Mouse (Mus musculus) bone marrow macrophage, adult 2 months (primary cell): ENCODE measurements around the gene Aff3. TPM values are rescaled to one million over a fixed set of nuclear protein-coding genes. Genes with fewer than 3 reads are reported as not detected.

ENCODE experiments used
- H3K27ac ChIP-seq: 2 replicates; pipeline ENCODE4 v1.5.1; 2012; ENCODE audit warnings: low read depth, low read length; ENCODE audit not compliant: insufficient read depth
- H3K4me1 ChIP-seq: 2 replicates; pipeline ENCODE4 v1.6.1; 2012; ENCODE audit warnings: low read length; ENCODE audit not compliant: control insufficient read depth, insufficient read depth
- H3K4me3 ChIP-seq: 2 replicates; pipeline ENCODE4 v1.5.1; 2012; ENCODE audit warnings: mild to moderate bottlenecking, low read length, moderate library complexity; ENCODE audit not compliant: insufficient read depth
- CTCF ChIP-seq: IDR thresholded peaks from 2 replicates; pipeline ENCODE4 v1.5.1; 2012; ENCODE audit warnings: low read depth, mild to moderate bottlenecking, low read length, moderate library complexity
- POLR2A ChIP-seq: IDR thresholded peaks from 2 replicates; pipeline ENCODE4 v1.6.1; 2012; ENCODE audit warnings: mild to moderate bottlenecking, low read depth, low read length, borderline replicate concordance
- polyA plus RNA-seq: library from polyadenylated mRNA; stranded (reverse); fragments of >200 nt; gene quantifications from 2 replicates; pipeline ENCODE4 v1.2.4, GENCODE M21; 2012; ENCODE audit not compliant: missing spikeins, insufficient read depth, insufficient read length

Gene Aff3
- polyA plus RNA-seq, 1 experiment = not detected

DNA sequence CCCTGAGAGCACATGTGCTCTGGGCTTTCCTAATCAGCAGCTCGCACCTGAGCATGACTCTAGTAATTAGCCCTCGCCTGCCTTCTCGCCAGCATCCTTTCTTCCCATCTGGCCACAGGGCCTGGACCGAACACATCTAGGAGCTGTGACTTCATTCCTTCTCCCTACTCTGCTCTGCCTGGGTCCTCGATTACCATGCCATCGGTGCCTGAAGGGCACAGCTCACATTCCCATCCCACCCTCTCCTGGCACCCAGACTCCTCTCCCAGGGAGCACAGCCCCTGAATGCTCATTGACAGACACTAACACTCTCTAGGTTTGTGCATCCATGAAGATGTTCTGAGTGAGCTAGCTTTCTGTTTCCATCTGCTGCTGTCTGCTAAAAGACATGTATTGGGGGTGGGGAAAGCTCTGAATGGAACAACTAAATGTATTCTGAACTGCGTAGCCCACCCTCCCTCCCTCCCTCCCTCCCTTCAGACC, 99.4 kb downstream of the Aff3 start:
- H3K4me3 ChIP-seq = no peak overlapping the region
- no peak overlapping the region for H3K27ac ChIP-seq
- H3K4me1 ChIP-seq = no peaks in the 10 kb centered on the region
- no peak for TF ChIP-seq CTCF
- no peak for TF ChIP-seq POLR2A

DNA sequence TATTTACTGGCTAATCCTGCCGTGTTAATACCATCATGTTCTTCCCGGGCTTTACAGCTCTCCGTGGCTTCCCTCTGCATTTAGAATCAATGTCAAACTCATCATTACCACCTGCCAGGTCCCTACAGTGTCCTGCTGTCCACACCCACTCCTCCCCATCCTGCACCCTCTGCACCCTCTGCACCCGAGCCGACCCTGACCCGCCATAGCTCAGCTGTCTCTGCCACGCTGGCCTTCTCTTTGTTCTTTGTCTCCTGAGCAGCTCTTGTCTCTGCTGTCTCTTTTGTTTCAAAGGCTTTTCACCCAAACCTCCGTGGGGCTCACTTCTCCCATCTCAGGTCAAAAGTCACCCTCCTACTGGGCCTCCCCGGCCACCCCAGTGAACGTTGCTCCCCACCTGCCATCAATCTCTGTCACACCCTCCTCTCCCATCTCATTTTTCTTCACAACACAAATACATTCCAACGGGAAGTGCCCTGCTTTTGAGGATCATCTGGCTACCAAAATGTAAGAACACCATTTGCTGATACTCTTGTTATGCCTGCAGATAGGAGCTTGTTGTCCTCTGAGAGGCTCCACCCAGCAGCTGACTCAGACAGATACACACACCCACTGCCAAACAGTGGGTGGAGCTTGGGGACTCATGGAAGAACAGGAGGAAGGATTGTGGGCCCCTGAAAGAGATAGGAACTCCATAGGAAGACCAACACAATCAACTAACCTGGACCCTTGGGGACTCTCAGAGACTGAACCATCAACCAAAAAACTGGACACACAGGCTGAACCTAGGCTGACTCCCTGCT, 102.2 kb downstream of the Aff3 start:
- TF ChIP-seq POLR2A = no peak
- no peak for TF ChIP-seq CTCF
- no peaks in the 10 kb centered on the region for H3K4me1 ChIP-seq
- no peak overlapping the region for H3K27ac ChIP-seq
- no peak overlapping the region for H3K4me3 ChIP-seq

DNA sequence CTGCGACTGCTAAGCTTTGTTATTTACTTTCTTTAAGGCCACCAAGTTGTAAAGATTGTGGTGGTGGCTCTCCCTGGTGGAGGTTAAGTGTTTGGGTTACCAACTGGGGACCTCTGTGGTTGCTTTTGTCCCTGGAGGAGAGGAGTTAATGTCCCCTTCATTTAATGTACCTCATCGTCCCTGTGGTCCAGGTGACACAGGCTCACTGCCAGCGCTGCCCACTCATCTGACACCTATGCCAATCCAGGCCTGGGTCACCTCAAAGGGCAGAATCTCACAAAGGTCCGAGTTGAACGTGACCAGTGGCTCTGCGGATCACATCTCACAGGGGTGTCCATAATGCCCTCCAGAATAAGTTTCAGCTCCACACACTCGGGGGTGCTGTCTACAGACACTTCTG, 103.4 kb downstream of the Aff3 start:
- no peak overlapping the region for H3K27ac ChIP-seq
- H3K4me1 ChIP-seq = no peaks in the 10 kb centered on the region
- no peak overlapping the region for H3K4me3 ChIP-seq
- TF ChIP-seq CTCF (no peak), POLR2A (no peak)

DNA sequence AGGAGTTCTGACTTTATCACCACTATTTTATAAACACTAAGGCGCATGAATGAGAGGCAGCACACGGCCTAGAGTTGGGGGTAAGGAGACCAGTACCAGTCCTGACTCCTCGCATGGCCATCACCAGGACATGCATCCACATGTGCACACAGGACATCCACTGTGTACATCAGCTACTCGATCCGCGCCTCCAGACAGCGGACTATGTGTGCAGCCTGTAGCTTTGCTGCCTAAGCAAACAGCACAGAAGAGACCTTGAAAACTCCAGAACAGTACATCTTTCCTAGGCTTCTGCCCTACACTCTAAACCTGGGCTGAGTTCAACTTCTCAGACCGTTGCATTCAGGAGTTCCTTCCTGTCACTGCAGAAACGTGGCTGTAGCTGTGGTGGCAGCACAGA, 104.1 kb downstream of the Aff3 start:
- H3K4me1 ChIP-seq = no peaks in the 10 kb centered on the region
- H3K4me3 ChIP-seq = no peak overlapping the region
- no peak for TF ChIP-seq POLR2A
- TF ChIP-seq CTCF = no peak
- H3K27ac ChIP-seq = no peak overlapping the region

DNA sequence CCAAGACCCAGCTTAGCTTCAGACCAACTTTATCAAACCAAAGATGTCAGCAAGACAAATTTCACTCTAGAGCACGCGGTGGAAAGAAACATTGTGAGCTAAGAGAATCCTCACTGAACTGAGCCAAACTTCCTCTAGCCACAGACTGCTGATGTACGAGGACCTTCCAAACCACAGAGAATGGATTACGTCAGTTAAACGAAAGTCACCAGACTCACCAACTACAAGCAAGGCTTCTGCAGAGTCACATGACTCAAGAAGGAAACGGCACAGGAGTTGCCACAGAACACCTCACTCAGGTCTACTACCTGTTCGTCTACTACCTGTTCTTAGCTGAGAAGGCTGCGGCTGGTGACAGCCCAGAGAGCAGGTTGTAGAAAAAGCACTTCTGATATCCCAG, 107.1 kb downstream of the Aff3 start:
- no peak overlapping the region for H3K27ac ChIP-seq
- TF ChIP-seq POLR2A (no peak), CTCF (no peak)
- H3K4me1 ChIP-seq = no peaks in the 10 kb centered on the region
- H3K4me3 ChIP-seq = no peak overlapping the region

DNA sequence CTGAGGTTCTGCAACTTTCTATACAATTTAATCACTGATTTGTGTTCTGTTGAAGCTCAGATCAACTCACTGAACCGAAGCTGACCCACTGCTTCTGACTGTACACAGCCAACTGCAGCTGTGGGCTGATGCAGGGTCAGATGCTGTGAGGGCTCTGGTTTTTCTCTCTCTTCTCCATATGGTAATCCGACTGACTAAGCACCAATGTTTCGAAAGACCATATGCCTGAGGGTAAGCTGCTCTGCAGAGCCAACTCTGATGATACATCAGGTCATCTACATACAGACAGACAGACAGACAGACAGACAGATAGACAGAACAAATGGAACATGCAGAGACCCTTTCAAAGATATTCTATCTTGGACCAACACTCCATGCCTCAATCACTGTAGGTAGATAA, 110.2 kb downstream of the Aff3 start:
- Histone ChIP-seq H3K4me1 (no peaks in the 10 kb centered on the region), H3K4me3 (no peak overlapping the region), H3K27ac (no peak overlapping the region)
- no peak for TF ChIP-seq POLR2A
- TF ChIP-seq CTCF = no peak

DNA sequence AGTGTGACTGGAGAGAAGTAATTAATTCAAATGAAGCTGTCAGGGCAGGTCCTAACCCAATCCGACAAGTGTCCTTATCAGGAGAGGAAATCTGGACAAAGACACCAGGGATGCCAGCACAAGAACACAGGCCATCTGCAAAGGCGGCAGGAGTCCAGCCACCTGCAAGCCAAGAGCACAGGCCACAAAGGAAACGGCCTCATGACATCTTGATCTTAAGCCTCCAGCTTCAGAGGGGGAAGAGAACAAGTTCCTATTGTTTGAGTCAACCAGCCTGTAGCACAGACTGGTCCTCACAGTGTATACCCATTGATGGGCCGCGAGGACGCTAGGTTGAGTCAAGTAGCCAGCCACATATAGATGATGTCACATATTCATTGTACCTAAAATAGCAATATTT, 111.7 kb downstream of the Aff3 start:
- Histone ChIP-seq H3K4me1 (no peaks in the 10 kb centered on the region), H3K27ac (no peak overlapping the region)
- TF ChIP-seq POLR2A (no peak), CTCF (no peak)

DNA sequence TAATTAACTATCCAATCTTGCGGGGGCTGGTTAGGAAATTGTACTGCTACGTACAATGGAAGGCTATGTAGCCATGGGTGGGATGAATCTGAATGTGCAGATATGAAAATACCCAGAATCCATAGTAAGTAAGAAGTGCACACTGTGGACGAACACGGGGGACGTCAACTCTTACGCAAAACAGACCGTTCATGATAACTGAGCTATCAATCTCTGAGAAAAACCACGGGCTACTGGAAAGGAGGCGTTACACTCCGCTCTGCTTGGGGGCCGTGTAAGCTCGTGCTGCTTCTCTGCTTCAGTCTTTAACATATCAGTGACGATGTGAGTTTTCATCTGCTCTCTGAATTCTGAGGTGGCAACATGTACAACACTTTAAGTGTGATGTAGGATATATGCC, 114.2 kb downstream of the Aff3 start:
- H3K4me3 ChIP-seq = no peak overlapping the region
- no peak overlapping the region for H3K27ac ChIP-seq
- H3K4me1 ChIP-seq = no peaks in the 10 kb centered on the region
- TF ChIP-seq POLR2A = no peak

More for the DNA sequence above, 111.7 kb downstream of the Aff3 start:
- no peak overlapping the region for H3K4me3 ChIP-seq

DNA sequence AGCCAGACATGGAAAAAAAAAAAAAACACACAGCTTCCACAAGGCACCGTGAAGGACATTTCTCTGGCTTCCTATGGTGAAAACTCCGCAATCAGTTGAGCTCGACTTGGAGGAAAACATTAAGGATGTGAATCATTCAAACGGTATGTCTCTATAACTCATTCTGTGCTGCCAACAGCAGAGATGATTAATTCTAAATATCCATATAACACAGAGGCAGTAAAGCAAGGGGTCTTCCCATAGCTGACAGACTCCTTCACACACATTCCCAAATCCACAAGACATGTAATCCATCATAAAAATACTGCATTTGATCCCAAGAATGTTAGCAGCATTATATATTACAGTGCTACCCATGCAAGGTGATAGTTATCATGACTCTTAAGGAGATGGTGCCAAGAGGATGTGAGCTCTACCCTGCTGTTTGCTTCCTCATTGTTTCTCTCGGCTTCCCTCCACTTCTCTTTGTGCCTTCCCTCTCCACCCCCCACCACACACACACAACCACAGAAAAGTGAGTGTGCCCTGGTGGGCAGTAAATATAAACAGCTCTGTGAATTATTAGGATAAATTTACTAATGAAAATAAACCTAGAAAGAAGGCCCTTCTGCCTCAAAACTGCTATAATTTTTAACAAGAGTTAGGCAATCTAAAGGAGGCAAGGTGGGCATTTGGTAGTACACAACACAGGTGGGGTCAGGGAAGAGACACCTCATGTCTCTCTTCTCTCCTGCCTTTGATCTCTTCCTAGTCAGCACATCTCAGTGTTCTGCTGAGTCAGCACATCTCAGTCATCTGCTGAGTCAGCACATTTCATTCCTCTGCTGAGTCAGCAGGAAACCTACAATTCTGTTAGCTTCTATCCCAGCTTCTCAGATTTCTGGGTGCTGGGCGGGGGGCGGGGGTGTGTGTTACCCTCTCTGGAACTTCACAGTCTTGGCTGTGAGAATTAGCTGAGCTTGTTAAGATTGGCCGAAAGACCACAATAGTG, 115.8 kb downstream of the Aff3 start:
- H3K27ac ChIP-seq = no peak overlapping the region
- no peak for TF ChIP-seq POLR2A
- TF ChIP-seq CTCF = no peak
- no peaks in the 10 kb centered on the region for H3K4me1 ChIP-seq

DNA sequence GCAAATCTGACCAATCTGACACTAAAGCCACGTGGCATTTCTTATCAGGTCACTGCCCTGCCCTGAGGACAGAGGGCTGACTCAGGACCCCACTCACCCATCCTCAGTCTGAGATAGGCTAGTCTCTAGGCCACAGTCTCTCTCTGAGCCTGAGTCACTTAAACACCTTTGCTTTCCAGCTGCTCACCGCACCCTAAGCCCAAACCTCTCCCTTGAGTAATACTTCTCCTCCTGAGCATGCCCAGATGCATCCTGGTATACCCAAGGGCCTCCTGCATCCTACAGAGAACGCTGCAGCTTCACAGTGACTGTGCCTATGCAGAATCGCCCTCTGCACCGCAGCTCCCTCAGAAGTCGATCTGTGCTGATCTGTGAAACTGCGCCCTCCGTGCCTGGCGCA, 117.1 kb downstream of the Aff3 start:
- no peaks in the 10 kb centered on the region for H3K4me1 ChIP-seq
- H3K4me3 ChIP-seq = no peak overlapping the region
- no peak for TF ChIP-seq POLR2A
- TF ChIP-seq CTCF = no peak

More for the DNA sequence above, 115.8 kb downstream of the Aff3 start:
- no peak overlapping the region for H3K4me3 ChIP-seq

More for the DNA sequence above, 117.1 kb downstream of the Aff3 start:
- no peak overlapping the region for H3K27ac ChIP-seq
